Comparison of ENCODE assay signal across 21 mouse cellular contexts in the genomic region with DNA sequence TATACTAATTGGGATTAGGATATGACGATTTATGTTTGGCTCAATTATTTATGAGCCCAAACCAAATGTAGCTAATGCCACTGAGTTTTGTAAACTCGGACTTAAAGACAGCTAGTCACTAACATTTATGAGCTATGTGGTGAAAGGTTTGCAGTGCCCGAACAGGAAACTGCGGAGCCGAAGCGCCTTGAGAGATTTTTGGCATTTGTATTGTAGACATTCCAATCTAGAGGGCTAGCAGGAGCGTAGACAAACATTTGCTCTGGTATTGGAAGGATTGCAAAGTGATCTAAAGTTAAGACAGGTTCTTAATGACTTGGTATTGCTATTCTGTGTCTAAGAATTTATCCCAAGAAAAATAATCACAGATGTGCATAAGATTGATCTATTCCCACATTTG. TPM values are rescaled to one million over a fixed set of nuclear protein-coding genes. Genes with fewer than 3 reads are reported as not detected.
DNase-seq lines count a peak whose midpoint lies in the region; ATAC-seq and TF ChIP-seq lines count a peak whose summit lies in the region.
"Had no signal": no experiment of that assay in that cellular context is flagged by ENCODE, and none has a peak within 500 bp of the region (broad histone marks: within the 10 kb centered on the region; RNA-seq: fewer than 3 reads in every experiment).

No protein-coding gene starts in this region.

- peaks cover 6% of the 10 kb centered on the region for H3K4me1 ChIP-seq in lung, adult 2 months (ENCODE audit: control insufficient read depth, insufficient read depth, low read length)
- peaks cover 34% of the 10 kb centered on the region for H3K4me1 ChIP-seq in lung, embryonic 15.5 days

- H3K36me3 ChIP-seq in lung, embryonic 15.5 days = no peaks in the 10 kb centered on the region
- H3K36me3 ChIP-seq: embryonic facial prominence, embryonic 10.5 days; forebrain, embryonic 12.5 days; hindbrain, embryonic 13.5 days had no signal

- peak; percentile 54 to 56 for DNase-seq in lung, adult 18-20 months
- DNase-seq in lung, adult 2 months = no peak
- DNase-seq in lung, postnatal 14 days = peak; percentile 27
- no peak for DNase-seq in T-cell, adult 2 months (ENCODE audit: low spot score)
- DNase-seq in urinary bladder, postnatal 14 days (ENCODE audit: low spot score) = no peak
- DNase-seq in retina, postnatal 1 day = no peak
- DNase-seq: adrenal gland, adult 2 months; adrenal gland, postnatal 25 days; cerebellum, adult 18-20 months; cerebellum, adult 9-11 months; gastrocnemius, postnatal 10 days; heart, postnatal 36 days had no signal

- no peak overlapping the region for H3K9ac ChIP-seq in lung, embryonic 15.5 days
- H3K9ac ChIP-seq: forebrain, embryonic 12.5 days; heart, embryonic 12.5 days; hindbrain, embryonic 13.5 days had no signal

- peak; percentile 69; the same call in 1 of the 2 replicates for ATAC-seq in lung, embryonic 15.5 days (ENCODE audit: borderline replicate concordance, extremely low read depth, low FRiP score, low TSS enrichment)
- ATAC-seq: forebrain, embryonic 16.5 days; hindbrain, postnatal 0 days; Patski had no signal

- H3K27me3 ChIP-seq in lung, embryonic 15.5 days = no peaks in the 10 kb centered on the region
- H3K27me3 ChIP-seq: CH12.LX; forebrain, embryonic 12.5 days; heart, embryonic 12.5 days; hindbrain, embryonic 13.5 days; Patski had no signal

- H3K4me3 ChIP-seq in lung, adult 2 months (replicated peaks; ENCODE audit: extremely low read depth, low read depth, low read length) = no peak overlapping the region
- H3K4me3 ChIP-seq in lung, embryonic 15.5 days = no peak overlapping the region
- H3K4me3 ChIP-seq: embryonic facial prominence, embryonic 10.5 days; forebrain, embryonic 12.5 days; heart, embryonic 12.5 days; hindbrain, embryonic 13.5 days had no signal

- peak overlapping the region; percentile 29 for H3K4me2 ChIP-seq in lung, embryonic 15.5 days
- H3K4me2 ChIP-seq: forebrain, embryonic 12.5 days; heart, embryonic 12.5 days; hindbrain, embryonic 13.5 days had no signal

- TF ChIP-seq CTCF in lung, adult 2 months (IDR thresholded peaks at IDR 0.05; ENCODE audit: insufficient read depth, low read length) = no peak

- WGBS in lung, adult 2 months = 47% methylated on average over 7 of the region's 7 CpGs
- 23% methylated on average over 7 of the region's 7 CpGs for WGBS in lung, embryonic 15.5 days

- H3K9me3 ChIP-seq in lung, embryonic 15.5 days = no peaks in the 10 kb centered on the region
- H3K9me3 ChIP-seq: embryonic facial prominence, embryonic 10.5 days; forebrain, embryonic 12.5 days; heart, embryonic 12.5 days; hindbrain, embryonic 13.5 days had no signal

- TF ChIP-seq POLR2A in lung, adult 2 months (IDR thresholded peaks at IDR 0.05; ENCODE audit: borderline replicate concordance, extremely low read depth, low read depth, low read length) = no peak

- peak overlapping the region; percentile 65 for H3K27ac ChIP-seq in lung, embryonic 15.5 days
- H3K27ac ChIP-seq: forebrain, embryonic 12.5 days; hindbrain, embryonic 13.5 days; hindbrain, postnatal 0 days had no signal

RNA-seq across cellular contexts. Expression of gene Aig1, which starts 12.3 kb away (rescaled TPM):
- polyA plus RNA-seq in lung, adult 2 months (2012; rRNA removed) = 67.5 and 76.5 TPM in 2 replicates
- polyA plus RNA-seq in lung, embryonic 15.5 days (2015; fragmentation: Nextera tagmentation; extraction: Ambion mirVana) = 44.3 and 47.9 TPM in 2 replicates

Comparison
In these comparisons a context has a peak if more than half of its experiments do, and no peak if none do; other contexts are left out.
1. DNase-seq: peak in lung, adult 18-20 months (2 of 2) and lung, postnatal 14 days (single experiment); none in lung, adult 2 months (single experiment), T-cell, adult 2 months (single experiment), urinary bladder, postnatal 14 days (single experiment) and retina, postnatal 1 day (single experiment).